Mouse (Mus musculus): Measurements from ENCODE around the gene Ndufs7.

DNA sequence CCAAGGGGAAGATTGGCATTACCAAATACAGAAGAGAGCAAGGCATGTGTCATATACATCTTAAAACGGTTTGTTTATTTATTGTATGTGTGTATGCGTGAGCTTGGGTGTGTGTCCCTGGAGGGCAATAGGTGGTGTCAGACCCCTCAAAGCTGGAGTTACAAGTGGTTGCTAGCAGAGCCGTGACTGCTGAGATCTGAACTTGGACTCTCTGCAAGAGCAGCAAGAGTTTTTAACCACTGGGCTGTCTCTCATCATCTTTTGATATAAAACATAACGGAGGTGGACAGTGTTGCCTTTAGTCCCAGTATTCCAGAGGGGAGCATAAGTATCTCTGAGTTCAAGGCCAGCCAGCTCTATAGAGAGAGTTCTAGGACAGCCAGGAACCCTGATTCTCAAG is 40.7 kb upstream of the Ndufs7 start:
- TF ChIP-seq POLR2A (IDR thresholded peaks at IDR 0.05; ENCODE audit: low read depth, low read length), result no peak
- no peak for TF ChIP-seq CTCF (IDR thresholded peaks at IDR 0.05; ENCODE audit: extremely low read depth, insufficient read depth, insufficient read length, insufficient replicate concordance)

Data from spleen, adult 2 months (tissue).